Mouse (Mus musculus): ENCODE data around the gene Miga2. TPM values are rescaled to one million over a fixed set of nuclear protein-coding genes. Genes with fewer than 3 reads are reported as not detected.

Gene Miga2
- polyA plus RNA-seq, 3 experiments from 2014 or later = 3.2 to 5.4 (median 5.3) TPM

- ATAC-seq = no peak
These were observed 65.1 kb downstream of the Miga2 start for GRCm38 (mm10) chr2:30429156-30429555.

Other genes with a start within 250 kb of the Miga2 start
- 10 to 100 TPM in 2 of 3 experiments, 1 to 10 TPM in 1; 9.1 to 29.1 (median 14.0) TPM for gene Zer1, start 239.6 kb upstream of the Miga2 start, polyA plus RNA-seq (2017; shearing (Covaris generic))
- gene Tbc1d13, start 230.5 kb upstream of the Miga2 start, polyA plus RNA-seq (2017; shearing (Covaris generic)) = 1 to 10 TPM; 6.5 to 9.0 (median 8.8) TPM
- gene Endog, start 192.7 kb upstream of the Miga2 start, polyA plus RNA-seq (2017; shearing (Covaris generic)) = 1 to 10 TPM; 1.5 to 3.4 (median 3.4) TPM
- 10 to 100 TPM; 22.8 to 37.1 (median 34.9) TPM for gene Spout1, start 185.8 kb upstream of the Miga2 start, polyA plus RNA-seq (2017; shearing (Covaris generic))
- gene Kyat1, start 158.4 kb upstream of the Miga2 start, polyA plus RNA-seq (2017; shearing (Covaris generic)) = 1 to 10 TPM; 6.0 to 8.8 (median 8.2) TPM
- 10 to 100 TPM; 25.6 to 36.7 (median 33.1) TPM for gene Lrrc8a, start 126.5 kb upstream of the Miga2 start, polyA plus RNA-seq (2017; shearing (Covaris generic))
- gene Gm28035, start 123.7 kb upstream of the Miga2 start, polyA plus RNA-seq (2017; shearing (Covaris generic)) = under 1 TPM in 2 of 3 experiments, not detected in 1; 0.16 to 0.17 TPM
- 1 to 10 TPM; 2.5 to 4.8 (median 4.3) TPM for gene Phyhd1, start 98.0 kb upstream of the Miga2 start, polyA plus RNA-seq (2017; shearing (Covaris generic))
- gene Gm28038, start 83.2 kb upstream of the Miga2 start, polyA plus RNA-seq (2017; shearing (Covaris generic)) = 1 to 10 TPM in 1 of 3 experiments, not detected in 2; 7.1 TPM
- gene Dolk, start 77.9 kb upstream of the Miga2 start, polyA plus RNA-seq (2017; shearing (Covaris generic)) = 10 to 100 TPM; 10.8 to 14.6 (median 10.9) TPM
- gene Nup188, start 77.8 kb upstream of the Miga2 start, polyA plus RNA-seq (2017; shearing (Covaris generic)) = 10 to 100 TPM; 26.4 to 30.2 (median 26.9) TPM
- 100 to 1,000 TPM in 1 of 3 experiments, 10 to 100 TPM in 2; 84.8 to 111 (median 97.5) TPM for gene Sh3glb2, start 4.9 kb upstream of the Miga2 start, polyA plus RNA-seq (2017; shearing (Covaris generic))
- gene Dolpp1, start 28.0 kb downstream of the Miga2 start, polyA plus RNA-seq (2017; shearing (Covaris generic)) = 10 to 100 TPM; 17.5 to 21.0 (median 17.7) TPM
- gene Crat, start 51.6 kb downstream of the Miga2 start, polyA plus RNA-seq (2017; shearing (Covaris generic)) = 1 to 10 TPM; 1.8 to 2.6 (median 1.9) TPM
- gene Ptpa, start 51.8 kb downstream of the Miga2 start, polyA plus RNA-seq (2017; shearing (Covaris generic)) = 10 to 100 TPM; 36.5 to 78.0 (median 49.8) TPM
- not detected for gene Ier5l, start 110.0 kb downstream of the Miga2 start, polyA plus RNA-seq (2017; shearing (Covaris generic))
- gene Cstad, start 230.8 kb downstream of the Miga2 start, polyA plus RNA-seq (2017; shearing (Covaris generic)) = 1 to 10 TPM; 3.0 to 8.3 (median 4.3) TPM

Measured in inflammation-experienced regulatory T-cells, adult 6 months (primary cell).